Mouse (Mus musculus) WW6 (cell line): ENCODE results near the gene Cfap99.

ENCODE experiments used
- DNase-seq: peaks from one replicate; pipeline ENCODE4 v3.0.0-alpha.2; 2013; ENCODE audit warnings: low read depth, low spot score

Gene Cfap99

GRCm38 (mm10) chr5:34288154-34288716 is at the start of gene Cfap99, which contains the start of gene Zfyve28:
Cfap99 (plus strand) TSS chr5:34288600.
Zfyve28 (minus strand) TSS chr5:34288449.
- DNase-seq, result peak; percentile 85

- no peak for DNase-seq
Observed at GRCm38 (mm10) chr5:34242224-34242963, 46.0 kb upstream of the Cfap99 start.

- no peak for DNase-seq
Observed at GRCm38 (mm10) chr5:34243062-34243461, 45.3 kb upstream of the Cfap99 start.

GRCm38 (mm10) chr5:34246443-34246842 is 42.0 kb upstream of the Cfap99 start:
- DNase-seq, result no peak

GRCm38 (mm10) chr5:34249132-34249531 is 39.3 kb upstream of the Cfap99 start:
- no peak for DNase-seq

GRCm38 (mm10) chr5:34250090-34250489 is 38.3 kb upstream of the Cfap99 start:
- no peak for DNase-seq

- DNase-seq, result no peak
Observed at GRCm38 (mm10) chr5:34251794-34252193, 36.6 kb upstream of the Cfap99 start.

- DNase-seq, result no peak
Observed at GRCm38 (mm10) chr5:34252307-34252966, 36.0 kb upstream of the Cfap99 start.

- DNase-seq, result no peak
Observed at GRCm38 (mm10) chr5:34252967-34253519, 35.4 kb upstream of the Cfap99 start.

GRCm38 (mm10) chr5:34254309-34254708 is 34.1 kb upstream of the Cfap99 start:
- no peak for DNase-seq

- no peak for DNase-seq
Observed at GRCm38 (mm10) chr5:34255189-34255588, 33.2 kb upstream of the Cfap99 start.

GRCm38 (mm10) chr5:34259172-34259816 is 29.1 kb upstream of the Cfap99 start:
- DNase-seq, result no peak

- DNase-seq, result no peak
Observed at GRCm38 (mm10) chr5:34266065-34266464, 22.3 kb upstream of the Cfap99 start.

GRCm38 (mm10) chr5:34269197-34269920 is 19.0 kb upstream of the Cfap99 start:
- no peak for DNase-seq

- DNase-seq, result no peak
Observed at GRCm38 (mm10) chr5:34269921-34270465, 18.4 kb upstream of the Cfap99 start.

- peak; percentile 47 for DNase-seq
Observed at GRCm38 (mm10) chr5:34271743-34272142, 16.7 kb upstream of the Cfap99 start.

GRCm38 (mm10) chr5:34273251-34273681 is 15.1 kb upstream of the Cfap99 start:
- no peak for DNase-seq

GRCm38 (mm10) chr5:34274268-34274667 is 14.1 kb upstream of the Cfap99 start:
- no peak for DNase-seq

GRCm38 (mm10) chr5:34274676-34275293 is 13.6 kb upstream of the Cfap99 start:
- DNase-seq, result no peak

- no peak for DNase-seq
Observed at GRCm38 (mm10) chr5:34276191-34276590, 12.2 kb upstream of the Cfap99 start.
